Mouse (Mus musculus): Measurements from ENCODE around the gene Ly6g5b.
"Not testable (repeated sequence)": the region's sequence is repeated elsewhere in the genome, so short reads cannot be mapped to it uniquely, and the experiment has no call there.

Gene Ly6g5b

DNA sequence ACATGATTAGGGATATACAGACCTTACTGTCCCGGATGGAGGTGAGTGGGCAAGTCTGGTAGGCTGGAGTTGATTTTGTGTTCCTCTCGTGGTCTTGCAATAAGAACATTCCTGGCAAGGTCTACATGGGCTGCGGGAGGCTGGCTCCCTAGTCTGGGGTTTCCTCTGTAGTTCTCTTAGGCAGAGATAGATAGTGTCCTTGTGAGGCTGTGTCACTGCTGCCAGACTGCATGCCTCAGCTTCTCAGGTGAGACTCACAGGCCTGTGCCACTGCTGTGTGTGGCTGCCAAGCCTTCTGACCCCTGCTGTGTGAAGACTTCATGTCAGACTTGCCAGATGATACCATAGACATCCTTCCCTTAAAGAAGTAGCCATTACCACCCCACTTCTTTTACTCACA, 24.0 kb upstream of the Ly6g5b start:
- DNase-seq (ENCODE audit: low read depth, low spot score): no peak

DNA sequence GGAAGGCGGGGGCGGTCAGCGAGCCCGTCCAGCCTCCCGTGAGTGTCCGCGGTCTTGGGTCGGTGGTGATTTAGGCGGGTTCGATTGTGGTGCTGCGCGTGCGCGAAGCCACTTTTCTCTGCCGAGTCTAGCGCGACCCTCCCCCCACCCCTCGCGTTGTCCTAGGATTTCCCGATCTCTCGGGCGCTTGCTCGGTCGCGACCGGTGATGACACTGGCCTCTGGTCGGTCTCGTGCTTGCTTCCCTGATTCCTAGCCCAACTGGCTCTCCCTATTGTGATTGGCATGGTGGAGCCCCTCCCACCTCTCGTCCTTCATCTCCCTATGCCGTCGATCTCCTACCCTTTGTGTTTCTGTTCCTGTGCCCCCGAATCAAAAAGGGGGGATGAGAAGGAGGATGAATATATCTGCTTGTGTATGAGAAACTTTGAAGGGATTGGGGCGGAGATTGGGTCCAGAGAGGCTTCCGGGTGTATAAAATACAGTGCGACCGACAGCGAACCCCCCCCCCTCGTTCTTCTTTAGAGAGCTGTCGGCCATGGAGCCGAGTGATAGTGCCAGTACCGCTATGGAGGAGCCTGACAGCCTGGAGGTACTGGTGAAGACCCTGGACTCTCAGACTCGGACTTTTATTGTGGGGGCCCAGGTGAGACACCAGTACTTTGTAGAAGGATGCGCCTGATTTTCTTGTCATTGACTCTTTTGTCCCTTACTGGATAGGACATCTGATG, 20.5 kb upstream of the Ly6g5b start:
- no peak for DNase-seq (ENCODE audit: low read depth, low spot score)

DNA sequence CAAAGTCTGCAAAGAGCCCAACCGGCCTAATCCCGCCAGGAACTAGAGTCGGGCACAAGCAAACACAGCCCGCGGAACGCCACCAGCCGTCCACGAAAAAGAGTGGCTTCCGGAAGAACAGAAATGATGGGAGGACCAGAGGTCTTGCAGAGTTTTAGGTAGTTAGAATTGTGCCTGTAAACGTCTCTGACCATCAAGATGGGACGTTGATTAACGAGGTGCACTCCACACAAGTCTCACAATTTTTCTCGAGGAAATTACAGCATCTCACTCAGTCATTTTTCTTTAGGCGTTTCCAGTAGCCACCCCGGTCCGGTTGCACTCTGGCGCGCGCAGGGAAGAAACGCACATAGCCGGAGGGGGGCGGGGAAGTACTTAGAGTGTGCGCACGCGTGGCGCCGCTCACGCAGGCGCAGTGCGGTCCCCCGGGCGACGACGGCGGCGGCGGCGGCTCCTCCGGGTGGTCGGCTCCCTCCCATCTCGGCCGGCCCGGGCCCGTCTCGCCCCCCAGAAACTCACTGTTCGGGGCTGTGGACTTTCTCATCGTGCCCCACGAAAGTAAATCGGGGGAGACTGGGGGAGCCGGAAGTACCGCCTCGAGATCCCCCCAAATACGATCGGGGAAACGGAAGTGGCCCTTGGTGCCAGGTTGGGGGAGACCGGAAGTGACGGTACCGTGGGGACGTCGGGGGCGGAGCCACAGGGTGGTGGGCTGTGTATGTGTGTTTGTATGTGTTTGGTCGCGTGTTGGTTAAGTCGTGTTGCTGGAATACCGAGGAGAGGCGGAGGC, 19.8 kb upstream of the Ly6g5b start, which contains the start of gene Bag6:
Gene Bag6 (plus strand): TSS at position 378 of the 790 bp plus-strand sequence.
- peak; percentile 92 for DNase-seq (ENCODE audit: low read depth, low spot score)

DNA sequence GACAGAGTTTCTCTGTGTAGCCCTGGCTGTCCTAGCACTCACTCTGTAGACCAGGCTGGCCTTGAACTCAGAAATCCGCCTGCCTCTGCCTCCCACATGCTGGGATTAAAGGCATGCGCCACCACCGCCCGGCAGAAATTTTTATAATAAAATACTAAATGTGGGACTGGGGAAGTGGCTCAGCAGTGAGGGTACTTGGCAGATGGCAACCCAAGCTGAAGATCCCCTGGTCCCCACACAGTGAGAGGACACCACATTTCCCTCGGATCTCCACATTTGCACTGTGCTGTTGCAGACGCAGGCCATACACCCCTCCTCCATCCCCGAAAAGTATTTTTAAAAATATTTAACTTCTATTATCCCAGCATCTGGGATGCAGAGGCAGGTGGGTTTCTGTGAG, 18.3 kb upstream of the Ly6g5b start:
- DNase-seq (ENCODE audit: low read depth, low spot score): no peak

DNA sequence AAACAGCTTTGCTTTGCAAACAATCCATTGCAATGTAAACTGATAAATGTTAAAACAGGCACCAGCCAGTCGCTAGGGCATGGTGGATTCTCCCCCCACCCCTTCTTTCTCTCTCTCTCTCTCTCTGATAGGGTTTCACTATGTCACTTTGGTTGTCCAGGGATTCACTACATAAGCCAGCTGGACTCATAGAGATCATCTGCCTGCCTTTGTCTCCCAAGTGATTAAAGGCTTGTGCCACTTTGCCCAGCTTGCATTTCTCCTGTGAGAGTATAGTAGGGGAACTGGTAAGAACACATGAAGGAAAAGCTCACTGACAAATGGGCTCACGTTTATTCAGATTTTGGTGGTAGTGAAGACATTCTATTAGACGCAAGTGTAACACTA, 16.9 kb upstream of the Ly6g5b start:
- DNase-seq (ENCODE audit: low read depth, low spot score): no peak

DNA sequence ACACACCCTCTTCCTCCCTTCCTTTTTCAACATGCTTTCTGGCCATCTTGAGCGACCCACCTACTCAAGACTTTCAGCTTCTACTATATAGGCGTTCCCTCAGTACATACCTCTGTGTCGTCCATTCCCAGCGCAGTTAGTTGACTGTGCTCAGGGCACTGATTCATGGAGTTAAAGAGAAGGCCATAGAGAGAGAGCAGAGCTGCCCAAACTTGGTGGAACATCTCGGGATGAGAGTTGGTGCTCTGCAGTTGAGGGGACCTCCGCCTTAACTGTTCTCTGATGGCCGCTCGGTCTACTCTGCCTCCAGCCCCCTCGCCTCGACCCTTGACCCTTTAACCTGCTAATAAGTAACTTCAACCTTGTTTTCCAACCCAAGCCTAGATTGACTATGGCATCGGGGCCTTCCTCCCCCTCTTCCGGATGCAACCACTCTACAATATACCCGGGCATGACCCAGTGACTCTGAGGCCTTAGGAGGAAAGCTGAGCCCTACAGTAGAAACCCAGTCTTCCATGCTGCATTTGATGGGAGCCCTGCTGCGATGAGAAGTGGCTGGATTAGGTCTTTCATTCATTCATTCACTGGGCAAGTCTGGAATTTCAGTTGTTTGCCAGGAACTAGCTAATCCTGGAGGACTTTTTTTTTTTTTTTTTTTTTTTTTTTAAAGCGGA, 16.4 kb upstream of the Ly6g5b start, which contains the start of gene Apom:
Gene Apom (minus strand): TSS at position 551 of the 674 bp plus-strand sequence.
- no peak for DNase-seq (ENCODE audit: low read depth, low spot score)

DNA sequence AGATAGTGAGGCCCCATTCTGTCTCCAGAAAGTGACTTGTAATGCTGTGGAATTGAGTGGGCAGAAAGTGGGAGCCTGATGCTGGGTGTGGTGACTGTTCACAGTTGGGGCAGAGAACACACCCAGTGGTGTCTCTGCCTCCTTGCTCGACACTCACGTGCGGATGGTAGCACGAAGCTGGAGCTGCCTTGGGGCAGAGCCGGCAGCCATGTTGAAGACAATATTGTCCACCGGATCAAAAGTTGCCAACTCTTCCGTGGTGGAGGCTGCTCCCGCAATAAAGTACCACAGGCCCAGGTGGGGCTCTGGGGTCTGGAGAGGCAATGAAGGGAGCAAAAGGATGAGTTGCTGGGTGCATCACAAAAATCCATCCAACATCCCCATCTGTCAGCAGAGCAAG, 15.8 kb upstream of the Ly6g5b start:
- no peak for DNase-seq (ENCODE audit: low read depth, low spot score)

DNA sequence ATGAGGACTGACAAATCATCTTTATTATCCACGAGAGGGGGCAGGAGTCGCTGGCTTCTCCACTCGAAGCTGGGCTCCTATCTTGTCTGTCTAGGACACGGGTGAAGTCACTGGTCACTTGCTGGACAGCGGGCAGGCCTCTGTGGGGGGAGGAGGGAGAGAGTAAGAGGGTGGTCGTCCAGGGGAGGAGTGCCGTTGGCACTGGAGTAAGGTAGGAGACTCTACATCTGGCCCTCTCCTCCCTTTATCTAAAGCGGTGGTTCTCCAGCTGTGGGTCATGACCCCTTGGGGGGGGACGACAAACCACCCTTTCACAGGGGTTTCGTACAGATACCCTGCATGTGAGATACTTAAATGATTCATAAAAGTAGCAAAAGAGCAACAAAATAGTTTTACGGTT, 13.8 kb upstream of the Ly6g5b start:
- no peak for DNase-seq (ENCODE audit: low read depth, low spot score)

DNA sequence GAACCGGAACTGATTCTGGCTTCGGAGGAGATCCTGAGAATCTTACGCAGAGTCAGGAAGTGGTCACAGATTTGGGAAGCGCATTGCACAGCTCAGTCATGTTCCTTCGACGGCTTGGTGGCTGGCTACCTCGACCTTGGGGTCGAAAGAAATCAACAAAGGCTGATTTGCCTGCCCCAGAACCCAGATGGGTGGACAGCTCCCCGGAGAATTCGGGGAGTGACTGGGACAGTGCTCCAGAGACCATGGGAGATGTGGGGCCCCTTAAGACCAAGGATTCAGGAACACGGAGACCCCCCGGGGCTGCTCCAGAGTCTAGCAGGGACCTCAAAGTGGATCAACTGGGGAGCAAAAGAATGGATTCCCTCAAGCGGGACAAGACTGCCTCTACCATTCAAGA, 11.8 kb upstream of the Ly6g5b start:
- no peak for DNase-seq (ENCODE audit: low read depth, low spot score)

DNA sequence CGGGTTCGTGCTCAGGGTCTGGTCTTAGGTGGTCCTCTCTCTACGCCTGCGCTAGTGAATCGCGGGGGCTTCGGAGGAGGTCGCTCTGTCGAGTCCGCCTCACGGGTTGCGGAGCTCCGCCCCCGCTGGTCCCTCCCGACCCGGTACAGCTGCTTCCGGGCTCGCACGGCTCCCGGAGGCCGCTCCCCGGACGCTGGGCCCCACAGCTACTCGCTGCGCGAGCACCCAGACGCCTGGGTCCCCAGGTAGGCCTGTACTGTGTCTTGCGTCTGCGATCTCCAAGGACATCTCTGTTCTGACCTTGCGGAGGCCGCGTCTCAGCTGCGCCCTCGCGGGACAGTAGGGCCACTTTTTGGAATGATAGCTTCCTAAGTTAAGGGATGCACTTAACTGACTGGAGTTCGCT, 11.0 kb upstream of the Ly6g5b start, which contains the start of gene D17H6S53E:
Gene D17H6S53E (plus strand): TSS at position 168 of the 406 bp plus-strand sequence.
- peak; percentile 49 for DNase-seq (ENCODE audit: low read depth, low spot score)

DNA sequence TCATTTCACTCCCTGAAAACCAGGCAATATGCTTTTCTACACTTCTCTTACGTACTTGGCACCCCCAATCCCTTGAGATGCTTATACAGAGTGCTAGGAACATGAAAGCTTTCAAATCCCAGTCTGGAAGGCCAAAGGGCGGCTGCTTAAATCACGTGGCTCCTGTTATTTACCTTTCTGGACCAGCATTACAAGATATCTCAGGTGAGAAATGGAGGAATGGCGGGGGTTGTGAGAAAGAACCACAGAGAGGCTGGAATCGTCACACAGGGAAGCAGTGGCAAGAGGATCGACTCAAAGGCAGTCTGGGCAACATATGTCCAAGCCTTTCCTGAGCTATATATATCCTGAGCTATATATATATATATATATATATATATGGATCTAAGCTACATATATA, 10.3 kb upstream of the Ly6g5b start:
- no peak for DNase-seq (ENCODE audit: low read depth, low spot score)

DNA sequence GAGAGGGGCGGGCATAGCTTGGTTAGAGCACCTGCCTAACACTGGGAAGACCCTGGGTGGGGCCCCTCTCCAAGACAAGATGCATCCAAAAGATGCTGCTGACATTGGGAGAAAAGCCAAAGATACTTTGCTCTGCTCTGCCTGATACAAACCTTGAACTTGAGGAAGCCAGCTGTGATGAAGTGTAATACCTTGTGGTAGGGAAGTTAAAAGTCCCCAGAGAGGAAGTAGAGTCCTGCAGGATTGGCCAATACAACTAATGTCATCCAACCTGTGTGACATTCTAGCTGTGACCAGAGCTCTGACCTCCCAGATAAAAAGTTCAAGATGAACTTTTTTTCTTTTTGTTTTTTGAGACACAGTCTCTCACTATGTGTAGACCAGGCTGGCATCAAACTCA, 9.9 kb upstream of the Ly6g5b start:
- no peak for DNase-seq (ENCODE audit: low read depth, low spot score)

DNA sequence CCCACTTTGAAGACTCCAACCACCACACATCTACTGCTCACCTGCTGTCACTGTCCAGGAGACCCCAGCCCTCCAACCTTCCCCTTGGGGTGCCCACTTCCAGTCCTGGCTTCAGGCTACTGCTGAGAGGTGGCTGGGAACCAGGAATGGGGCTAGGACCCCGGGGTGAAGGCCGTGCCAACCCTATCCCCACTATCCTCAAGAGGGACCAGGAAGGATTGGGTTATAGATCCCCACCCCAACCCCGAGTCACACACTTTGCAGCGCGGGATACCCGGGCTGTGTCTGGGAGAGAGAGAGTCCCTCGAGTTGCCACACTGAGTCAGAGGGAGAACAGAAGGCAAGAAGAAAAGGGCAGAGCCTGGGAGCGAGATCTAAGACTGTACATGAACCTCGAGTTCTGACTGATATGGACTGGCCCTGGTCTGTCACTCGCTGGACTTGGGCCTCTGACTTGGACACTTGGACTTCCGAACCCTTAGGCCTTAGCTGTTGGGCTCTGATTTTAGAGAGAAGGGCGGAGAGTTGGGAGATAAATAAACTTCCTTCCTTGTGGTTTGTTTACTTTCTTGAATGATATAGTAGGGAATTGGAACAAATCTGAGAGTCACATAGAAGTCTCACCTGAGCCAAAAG, 9.2 kb upstream of the Ly6g5b start:
- not testable (repeated sequence) for DNase-seq (ENCODE audit: low read depth, low spot score)

DNA sequence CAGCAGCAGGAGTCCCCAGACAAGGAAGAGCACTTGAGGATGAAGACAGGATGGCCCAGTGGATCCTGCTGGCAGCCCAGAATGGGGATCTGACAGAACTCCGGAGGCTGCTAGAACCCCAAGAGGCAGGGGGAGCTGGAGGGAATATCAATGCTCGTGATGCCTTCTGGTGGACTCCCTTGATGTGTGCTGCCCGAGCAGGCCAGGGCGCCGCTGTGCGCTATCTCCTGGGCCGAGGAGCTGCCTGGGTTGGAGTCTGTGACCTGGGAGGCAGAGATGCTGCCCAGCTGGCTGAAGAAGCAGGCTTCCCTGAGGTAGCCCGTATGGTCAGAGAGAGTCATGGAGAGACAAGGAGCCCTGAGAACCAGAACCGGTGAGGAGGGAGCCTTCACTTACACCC, 8.1 kb upstream of the Ly6g5b start:
- DNase-seq (ENCODE audit: low read depth, low spot score): not testable (repeated sequence)

DNA sequence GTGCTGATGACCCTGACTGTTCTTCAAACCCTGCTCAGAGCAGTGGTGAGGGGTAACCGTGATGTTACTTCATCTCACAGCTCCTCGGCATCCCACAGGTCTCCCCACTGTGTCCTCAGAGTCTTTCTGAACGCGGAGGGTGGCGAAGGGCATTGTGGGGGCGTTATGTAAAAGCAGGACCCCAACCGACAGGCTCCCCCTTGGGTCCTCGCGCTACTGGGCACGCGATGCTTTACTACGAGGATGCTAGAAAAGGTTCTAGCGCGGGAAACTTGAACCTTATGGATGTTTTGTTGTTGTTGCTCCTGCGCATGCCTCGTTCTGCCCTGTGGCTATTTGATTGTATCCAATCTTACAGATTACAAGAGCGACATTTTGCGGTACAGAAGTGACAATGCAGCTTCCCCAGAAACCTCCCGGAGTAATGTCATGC, 6.7 kb upstream of the Ly6g5b start, which contains the start of gene Csnk2b:
Gene Csnk2b (minus strand): TSS at position 183 of the 433 bp plus-strand sequence.
- DNase-seq (ENCODE audit: low read depth, low spot score): peak; percentile 68

DNA sequence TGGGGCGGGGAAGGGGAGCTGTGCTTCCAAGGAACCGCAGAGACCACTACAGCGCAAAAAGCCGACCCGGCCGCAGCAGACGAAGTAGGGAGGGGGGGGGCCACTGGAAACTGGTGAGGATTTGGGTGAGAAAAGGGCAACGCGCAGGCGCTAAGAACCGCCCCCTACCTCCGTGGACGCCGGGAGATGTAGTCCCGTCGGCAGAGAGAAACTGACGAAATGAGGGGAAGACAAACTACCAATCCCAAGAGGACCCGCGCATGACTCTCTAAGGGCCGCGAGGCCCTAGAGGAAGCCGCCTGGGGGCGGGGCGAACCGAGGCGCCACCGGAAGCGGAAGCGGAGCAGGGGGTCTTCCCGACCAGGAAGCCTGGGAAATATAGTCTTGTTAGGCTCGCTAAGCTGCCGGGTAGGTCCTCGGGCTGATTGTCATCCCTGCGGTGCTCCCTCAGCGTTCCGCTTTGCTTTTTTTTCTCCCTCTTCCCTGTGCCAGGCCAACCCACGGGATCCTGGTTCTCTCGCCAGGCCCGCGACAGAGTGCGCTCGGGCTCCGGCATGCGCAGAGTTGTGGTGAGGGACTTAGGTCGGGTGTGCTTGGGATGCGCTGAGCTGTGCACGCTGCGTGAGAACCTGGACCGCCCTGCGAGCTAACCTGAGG, 6.0 kb upstream of the Ly6g5b start, which contains the start of gene Gpank1:
Gene Gpank1 (plus strand): TSS at position 313 of the 657 bp plus-strand sequence.
- DNase-seq (ENCODE audit: low read depth, low spot score): peak; percentile 98

DNA sequence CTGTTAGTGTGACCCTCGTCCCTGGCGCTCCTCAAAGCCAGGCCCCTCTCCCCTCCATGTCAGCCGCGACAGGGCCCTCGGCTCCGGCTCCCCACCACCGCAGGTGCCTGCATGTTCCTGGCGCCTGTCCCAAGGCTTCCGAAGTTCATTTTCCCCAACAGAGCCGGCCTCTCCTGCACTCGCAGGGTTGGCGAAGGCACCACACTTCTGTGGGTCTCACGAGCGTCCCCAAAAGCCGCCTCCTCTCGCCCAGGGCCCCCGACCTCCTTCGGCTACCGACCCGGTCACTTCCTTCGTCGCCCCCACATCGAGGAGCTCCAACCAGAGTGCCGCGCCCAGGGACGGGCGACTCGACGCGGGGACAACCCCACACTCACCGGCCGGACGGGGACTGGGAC, 5.5 kb upstream of the Ly6g5b start:
- no peak for DNase-seq (ENCODE audit: low read depth, low spot score)

DNA sequence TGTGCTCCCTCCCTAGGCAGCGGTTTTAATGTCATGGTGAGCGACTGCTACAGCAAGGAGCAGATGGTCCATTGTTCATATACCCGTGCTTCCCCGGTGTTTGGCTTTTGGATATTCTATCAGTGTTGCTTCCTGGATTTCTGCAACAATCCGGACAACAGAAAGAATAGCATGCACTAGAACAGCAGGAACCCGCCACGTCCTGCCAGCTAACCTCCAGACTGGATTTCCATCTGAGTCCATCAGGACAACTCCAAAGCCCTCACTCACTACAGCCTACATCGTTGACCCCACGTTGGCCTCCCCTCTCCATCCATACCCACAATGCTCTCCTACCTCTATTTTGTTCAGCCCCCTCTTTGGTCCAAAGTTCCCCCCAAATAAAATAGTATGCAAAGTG, 3.5 kb downstream of the Ly6g5b start:
- DNase-seq (ENCODE audit: low read depth, low spot score): no peak

DNA sequence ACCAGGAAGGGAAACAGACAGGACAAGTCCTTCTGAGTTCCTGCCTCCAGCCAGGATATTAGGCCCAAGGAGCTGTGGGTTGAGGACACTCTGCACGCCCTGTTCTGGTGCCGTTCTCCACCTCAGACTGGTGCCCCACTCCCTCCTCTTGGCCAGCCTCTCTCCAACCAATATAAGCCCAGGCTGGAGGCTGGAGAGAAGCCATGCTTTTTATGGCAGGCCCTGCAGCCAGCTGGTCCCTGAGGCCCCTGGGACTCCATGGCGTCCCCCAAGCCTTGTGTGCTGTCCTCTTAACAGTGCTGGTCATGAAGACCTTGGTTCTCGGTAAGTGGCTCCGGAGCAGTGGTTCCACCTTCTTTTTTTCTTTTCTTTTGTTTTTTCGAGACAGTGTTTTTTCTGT, 7.1 kb downstream of the Ly6g5b start, which contains the start of gene Ly6g5c:
Gene Ly6g5c (plus strand): TSS at position 183 of the 400 bp plus-strand sequence.
- no peak for DNase-seq (ENCODE audit: low read depth, low spot score)

DNA sequence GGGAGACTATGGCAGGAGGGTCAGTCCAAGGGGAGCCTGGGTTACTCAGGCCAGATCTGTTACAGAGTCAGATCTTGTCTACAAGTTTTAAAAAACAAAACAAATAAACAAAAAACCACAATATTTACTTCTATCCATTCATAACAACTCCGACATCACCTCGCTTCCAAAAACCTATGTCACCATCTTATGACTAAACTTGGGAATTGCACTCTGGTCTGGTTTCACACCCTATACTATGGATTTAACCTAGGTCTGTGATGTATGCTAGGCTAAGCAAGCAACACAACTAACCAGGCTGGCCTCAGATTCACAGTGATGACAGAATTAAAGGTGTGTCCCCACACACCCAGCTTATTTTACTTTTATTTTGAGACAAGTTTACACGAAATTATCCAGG, 8.7 kb downstream of the Ly6g5b start:
- DNase-seq (ENCODE audit: low read depth, low spot score): no peak
